Mouse (Mus musculus): ENCODE results near the gene Sigirr.

- TF ChIP-seq EP300 (IDR thresholded peaks at IDR 0.05; ENCODE audit: low read depth) (no peak), CTCF (IDR thresholded peaks at IDR 0.05; ENCODE audit: low read depth) (no peak)
Observed at GRCm38 (mm10) chr7:141052421-141052820, 48.0 kb downstream of the Sigirr start.
